Mouse (Mus musculus) adipocyte (in vitro differentiated cells): Measurements from ENCODE around the gene Hoxd8.
A peak's percentile ranks its signal among the peaks of the same experiment; 100 is the strongest.

Experiments
- DNase-seq: peaks from one replicate; pipeline ENCODE4 v3.0.0-alpha.2; 2016; ENCODE audit warnings: low spot score

Gene Hoxd8

GRCm38 (mm10) chr2:74735851-74736687, 31.7 kb downstream of the Hoxd8 start:
- no peak for DNase-seq

- no peak for DNase-seq
Observed at GRCm38 (mm10) chr2:74736688-74737577, 32.5 kb downstream of the Hoxd8 start.

- DNase-seq = peak; percentile 53
Observed at GRCm38 (mm10) chr2:74737578-74738070, 33.2 kb downstream of the Hoxd8 start.

- DNase-seq = no peak
Observed at GRCm38 (mm10) chr2:74738623-74739475, 34.4 kb downstream of the Hoxd8 start.

GRCm38 (mm10) chr2:74739476-74739800, 35.0 kb downstream of the Hoxd8 start:
- DNase-seq = no peak

GRCm38 (mm10) chr2:74739869-74740268, 35.5 kb downstream of the Hoxd8 start:
- DNase-seq = no peak

GRCm38 (mm10) chr2:74740311-74741091, 36.1 kb downstream of the Hoxd8 start:
- DNase-seq = no peak

GRCm38 (mm10) chr2:74741252-74741978, 37.0 kb downstream of the Hoxd8 start:
- no peak for DNase-seq

GRCm38 (mm10) chr2:74741979-74742277, 37.5 kb downstream of the Hoxd8 start:
- DNase-seq = no peak

- no peak for DNase-seq
Observed at GRCm38 (mm10) chr2:74745540-74746297, 41.3 kb downstream of the Hoxd8 start.

GRCm38 (mm10) chr2:74746298-74746921, 42.0 kb downstream of the Hoxd8 start:
- DNase-seq = no peak

GRCm38 (mm10) chr2:74747006-74747405, 42.6 kb downstream of the Hoxd8 start:
- DNase-seq = no peak

GRCm38 (mm10) chr2:74747661-74748141, 43.3 kb downstream of the Hoxd8 start:
- no peak for DNase-seq

GRCm38 (mm10) chr2:74748436-74748995, 44.1 kb downstream of the Hoxd8 start:
- DNase-seq = no peak

GRCm38 (mm10) chr2:74749337-74750121, 45.1 kb downstream of the Hoxd8 start:
- no peak for DNase-seq

- DNase-seq = no peak
Observed at GRCm38 (mm10) chr2:74750731-74751250, 46.4 kb downstream of the Hoxd8 start.

GRCm38 (mm10) chr2:74751861-74752260, 47.4 kb downstream of the Hoxd8 start:
- no peak for DNase-seq
